Mouse (Mus musculus) intestine, embryonic 16.5 days (tissue): ENCODE measurements at regions not wholly inside any gene's neighbourhood (a gene's known extent, or its start where the extent isn't known, plus 50 kb on each side); places are given as distances from the start of the nearest gene placed in this dataset.

Experiments used
- ATAC-seq: fragments of 200-750 bp; cut with Nextera tagmentation; 2 replicates; pipeline ENCODE4 v1.8.0; 2017; ENCODE audit warnings: moderate TSS enrichment, moderate library complexity
- H3K27ac ChIP-seq: fragments of 300-500 bp; sonication (generic); 2 replicates; pipeline ENCODE4 v1.5.1; 2014; ENCODE audit warnings: mild to moderate bottlenecking, low read length
- H3K27me3 ChIP-seq: fragments of 300-500 bp; sonication (generic); replicated peaks from 2 replicates; pipeline ENCODE4 v1.6.1; 2014; ENCODE audit warnings: low read length, control low read depth, mixed read lengths; ENCODE audit not compliant: control insufficient read depth, insufficient read depth
- H3K36me3 ChIP-seq: fragments of 300-500 bp; sonication (generic); 2 replicates; pipeline ENCODE4 v1.6.1; 2014; ENCODE audit warnings: low read length, control low read depth; ENCODE audit not compliant: control insufficient read depth, insufficient read depth
- H3K4me1 ChIP-seq: fragments of 300-500 bp; sonication (generic); 2 replicates; pipeline ENCODE4 v1.6.1; 2014; ENCODE audit warnings: low read length, control low read depth, mixed read lengths; ENCODE audit not compliant: control insufficient read depth, insufficient read depth
- H3K4me2 ChIP-seq: fragments of 300-500 bp; sonication (generic); 2 replicates; pipeline ENCODE4 v1.6.1; 2014; ENCODE audit warnings: low read depth, low read length, control low read depth
- H3K4me3 ChIP-seq: fragments of 300-500 bp; sonication (generic); 2 replicates; pipeline ENCODE4 v1.5.1; 2014; ENCODE audit warnings: mild to moderate bottlenecking, low read length
- H3K9ac ChIP-seq: fragments of 300-500 bp; sonication (generic); 2 replicates; pipeline ENCODE4 v1.6.1; 2014; ENCODE audit warnings: low read depth, low read length
- H3K9me3 ChIP-seq: fragments of 300-500 bp; sonication (generic); 2 replicates; pipeline ENCODE4 v1.6.1; 2016; ENCODE audit warnings: low read length, control low read depth; ENCODE audit not compliant: control insufficient read depth
- WGBS: fragments of 180-500 bp; shearing (Covaris S2); extraction: QIAGEN DNeasy Blood & Tissue Kit; methylation state at CpG from one replicate; pipeline ENCODE4 v1.1.7; 2014; 5-methylcytosine and 5-hydroxymethylcytosine counted together

- Histone ChIP-seq H3K9ac (no peak overlapping the region), H3K4me1 (no peaks in the 10 kb centered on the region), H3K27me3 (no peaks in the 10 kb centered on the region), H3K4me3 (no peak overlapping the region), H3K36me3 (no peaks in the 10 kb centered on the region), H3K4me2 (no peak overlapping the region), H3K9me3 (no peaks in the 10 kb centered on the region), H3K27ac (no peak overlapping the region)
- ATAC-seq: no peak
- WGBS: 90% methylated on average over 5 of the region's 5 CpGs
These were observed 79.8 kb downstream of the S1pr1 start for GRCm38 (mm10) chr3:115635081-115635480.

DNA sequence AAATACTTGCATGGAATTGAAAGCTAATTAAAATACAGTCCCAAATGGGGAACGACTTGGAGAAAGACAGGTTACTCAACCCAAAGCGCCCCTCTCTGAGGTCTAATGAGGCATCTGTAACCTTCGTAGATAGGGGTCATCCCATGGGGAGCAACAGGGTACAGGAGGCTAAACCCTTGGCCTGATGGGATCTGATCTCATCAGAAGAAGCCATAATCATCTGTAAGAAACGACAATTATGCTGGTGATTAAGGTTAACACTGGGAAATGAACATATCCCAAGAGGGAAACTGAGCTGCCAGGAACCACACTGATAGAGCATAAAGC is 82.5 kb downstream of the S1pr1 start:
- H3K9me3 ChIP-seq: no peaks in the 10 kb centered on the region
- H3K4me3 ChIP-seq: no peak overlapping the region
- WGBS: 72% methylated on average over 4 of the region's 4 CpGs
- no peak overlapping the region for H3K27ac ChIP-seq
- no peak for ATAC-seq
- no peak overlapping the region for H3K9ac ChIP-seq
- H3K4me1 ChIP-seq: no peaks in the 10 kb centered on the region
- no peaks in the 10 kb centered on the region for H3K27me3 ChIP-seq
- H3K4me2 ChIP-seq: no peak overlapping the region
- H3K36me3 ChIP-seq: no peaks in the 10 kb centered on the region

DNA sequence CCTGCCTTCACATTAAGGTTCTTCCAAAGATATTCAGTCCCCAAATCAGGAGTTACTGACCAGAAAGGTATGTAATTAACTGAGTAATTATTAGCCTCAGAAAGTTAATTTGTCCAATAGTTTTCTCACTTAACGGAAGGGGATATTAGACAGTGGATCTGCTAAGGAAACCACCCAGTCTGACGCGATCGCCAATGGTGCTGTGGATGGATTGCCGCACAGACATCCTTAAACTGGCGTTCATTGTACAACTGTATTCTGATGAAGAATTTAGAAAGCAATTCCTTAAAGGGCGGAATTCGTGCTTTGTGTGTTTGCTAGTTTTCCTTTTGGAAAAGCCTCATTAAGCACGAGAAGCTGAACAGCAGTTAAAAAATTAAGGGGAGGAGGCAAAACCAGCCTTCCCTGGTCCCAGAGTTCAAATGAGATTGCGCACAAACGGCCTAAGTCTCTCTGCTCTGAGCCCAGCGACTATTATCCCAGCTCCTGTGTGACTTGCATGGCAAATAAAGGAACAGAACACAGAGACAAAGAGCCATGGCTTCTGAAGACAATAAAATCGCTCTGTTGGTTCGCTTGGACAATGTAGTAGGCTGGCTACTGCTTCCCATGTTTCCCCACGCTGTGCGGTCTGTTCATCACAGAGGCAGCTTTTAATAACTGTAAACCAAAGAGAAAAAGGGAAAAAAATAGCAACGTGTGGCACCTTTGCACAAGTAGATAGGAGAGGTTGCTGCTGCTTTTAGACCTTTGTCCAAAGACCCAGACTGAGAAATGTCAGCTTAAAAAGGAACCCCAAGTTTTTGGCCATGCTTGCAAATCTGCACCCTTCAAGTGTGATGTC is 83.1 kb downstream of the S1pr1 start:
- H3K9ac ChIP-seq: no peak overlapping the region
- H3K27ac ChIP-seq: no peak overlapping the region
- 84% methylated on average over 17 of the region's 17 CpGs for WGBS
- H3K4me2 ChIP-seq: no peak overlapping the region
- no peaks in the 10 kb centered on the region for H3K9me3 ChIP-seq
- H3K36me3 ChIP-seq: no peaks in the 10 kb centered on the region
- H3K4me3 ChIP-seq: no peak overlapping the region
- H3K4me1 ChIP-seq: no peaks in the 10 kb centered on the region
- ATAC-seq: no peak
- H3K27me3 ChIP-seq: no peaks in the 10 kb centered on the region

GRCm38 (mm10) chr3:115622920-115623319 is 92.0 kb downstream of the S1pr1 start:
- no peaks in the 10 kb centered on the region for H3K9me3 ChIP-seq
- no peak overlapping the region for H3K4me2 ChIP-seq
- H3K27ac ChIP-seq: no peak overlapping the region
- H3K4me1 ChIP-seq: no peaks in the 10 kb centered on the region
- no peak overlapping the region for H3K4me3 ChIP-seq
- no peaks in the 10 kb centered on the region for H3K36me3 ChIP-seq
- WGBS: 89% methylated on average over 3 of the region's 3 CpGs
- no peak for ATAC-seq
- no peak overlapping the region for H3K9ac ChIP-seq
- no peaks in the 10 kb centered on the region for H3K27me3 ChIP-seq

DNA sequence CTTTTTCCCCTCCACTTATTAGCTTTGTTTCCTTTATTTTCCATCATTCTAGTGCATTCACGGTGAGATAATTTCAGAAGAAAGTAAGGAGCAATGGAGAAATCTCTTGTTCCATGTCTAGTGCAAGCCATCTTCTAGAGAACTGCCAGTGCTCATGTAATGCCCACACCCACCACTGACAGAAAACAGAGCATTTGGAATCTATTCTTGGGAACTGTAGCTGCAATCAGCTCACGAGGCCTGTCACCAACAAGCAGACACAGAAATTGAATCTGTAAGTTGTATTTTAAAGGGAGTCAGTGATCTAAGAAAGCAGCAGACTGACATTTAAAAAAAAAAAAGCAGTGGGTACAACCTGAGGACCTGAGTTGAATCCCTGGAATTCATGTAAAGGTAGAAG is 92.6 kb downstream of the S1pr1 start:
- H3K9ac ChIP-seq: no peak overlapping the region

DNA sequence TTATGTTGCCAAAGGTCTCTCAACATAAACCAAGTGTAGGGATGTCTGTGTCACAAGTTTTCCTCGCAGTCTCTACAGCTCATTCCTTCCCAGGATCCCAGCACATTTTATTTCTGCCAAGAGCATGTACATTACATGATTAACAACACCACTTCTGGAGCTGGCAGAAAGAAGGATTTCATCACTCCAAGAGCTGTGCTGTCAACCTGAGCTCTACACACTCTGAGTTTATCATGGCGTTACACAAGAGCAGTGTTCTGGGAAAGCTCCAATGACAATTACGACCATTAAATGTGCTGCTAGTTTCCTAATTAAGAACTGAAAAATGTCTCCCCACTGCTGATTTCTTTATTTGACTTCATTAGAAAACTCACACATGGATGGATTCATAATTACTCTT is 94.9 kb downstream of the S1pr1 start:
- H3K36me3 ChIP-seq: no peaks in the 10 kb centered on the region
- no peaks in the 10 kb centered on the region for H3K9me3 ChIP-seq
- no peak overlapping the region for H3K27ac ChIP-seq
- WGBS: 63% methylated on average over 3 of the region's 3 CpGs
- H3K27me3 ChIP-seq: no peaks in the 10 kb centered on the region
- H3K4me3 ChIP-seq: no peak overlapping the region
- no peak for ATAC-seq
- H3K4me2 ChIP-seq: no peak overlapping the region
- no peaks in the 10 kb centered on the region for H3K4me1 ChIP-seq
- no peak overlapping the region for H3K9ac ChIP-seq

More for the DNA sequence above, 92.6 kb downstream of the S1pr1 start:
- no peak for ATAC-seq
- Histone ChIP-seq H3K4me3 (no peak overlapping the region), H3K9me3 (no peaks in the 10 kb centered on the region), H3K27me3 (no peaks in the 10 kb centered on the region), H3K27ac (no peak overlapping the region), H3K4me1 (no peaks in the 10 kb centered on the region), H3K4me2 (no peak overlapping the region), H3K36me3 (no peaks in the 10 kb centered on the region)
- WGBS: 65% methylated on average over 2 of the region's 2 CpGs

DNA sequence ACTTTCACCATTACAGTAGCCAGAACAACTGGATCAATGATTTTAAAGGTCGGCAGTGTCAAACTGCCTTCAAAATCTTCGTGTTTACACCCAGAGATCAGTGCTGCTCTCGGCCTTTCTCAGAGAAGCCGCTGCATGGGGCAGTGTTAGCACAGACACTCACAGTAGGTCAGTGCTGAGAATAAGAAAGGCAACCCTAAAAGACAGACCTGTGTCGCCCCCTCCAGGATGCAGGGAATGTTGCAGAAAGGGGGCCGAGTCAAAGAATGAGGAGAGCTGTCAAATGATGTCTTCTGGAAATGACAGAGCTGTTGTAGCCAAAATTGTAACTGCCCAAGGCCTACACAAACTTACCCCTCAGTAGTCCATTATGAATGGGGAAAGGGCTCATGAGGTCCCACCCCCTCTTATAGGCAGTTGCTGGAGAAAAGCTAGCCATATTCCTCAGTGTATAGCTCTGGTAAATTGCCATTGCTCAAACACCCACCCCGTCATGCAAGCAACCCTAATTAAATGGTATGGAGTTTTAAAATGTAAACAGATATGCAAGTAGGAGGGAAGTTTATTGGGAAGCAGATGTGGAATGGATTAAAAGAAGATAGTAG is 98.8 kb downstream of the S1pr1 start:
- Histone ChIP-seq H3K9me3 (no peaks in the 10 kb centered on the region), H3K4me3 (no peak overlapping the region), H3K27ac (no peak overlapping the region), H3K9ac (no peak overlapping the region), H3K4me2 (no peak overlapping the region), H3K27me3 (no peaks in the 10 kb centered on the region), H3K4me1 (no peaks in the 10 kb centered on the region), H3K36me3 (no peaks in the 10 kb centered on the region)
- WGBS: 28% methylated on average over 7 of the region's 7 CpGs
- ATAC-seq: no peak

DNA sequence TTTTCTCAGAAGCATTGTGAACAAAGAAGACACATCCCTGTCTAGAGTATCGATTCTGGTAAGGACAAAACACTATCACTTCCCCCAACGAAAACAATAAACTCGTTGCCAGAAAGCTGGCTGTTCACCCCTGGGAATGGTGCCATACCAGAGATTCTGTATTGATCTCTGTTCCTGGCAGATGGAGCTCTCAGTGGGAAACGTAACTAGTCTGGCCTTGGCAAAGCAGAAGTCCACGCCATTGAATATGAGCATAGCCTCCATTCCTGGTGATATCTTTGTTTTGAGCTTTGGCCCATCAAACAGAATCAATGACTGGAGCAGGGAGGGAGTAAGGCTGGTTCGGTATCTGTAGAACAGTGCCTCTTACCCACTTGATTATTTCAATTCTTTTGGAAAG is 102.0 kb downstream of the S1pr1 start:
- Histone ChIP-seq H3K4me2 (no peak overlapping the region), H3K36me3 (no peaks in the 10 kb centered on the region), H3K4me1 (no peaks in the 10 kb centered on the region), H3K9me3 (no peaks in the 10 kb centered on the region), H3K9ac (no peak overlapping the region), H3K27me3 (no peaks in the 10 kb centered on the region), H3K4me3 (no peak overlapping the region), H3K27ac (no peak overlapping the region)
- ATAC-seq: no peak
- 82% methylated on average over 6 of the region's 6 CpGs for WGBS

DNA sequence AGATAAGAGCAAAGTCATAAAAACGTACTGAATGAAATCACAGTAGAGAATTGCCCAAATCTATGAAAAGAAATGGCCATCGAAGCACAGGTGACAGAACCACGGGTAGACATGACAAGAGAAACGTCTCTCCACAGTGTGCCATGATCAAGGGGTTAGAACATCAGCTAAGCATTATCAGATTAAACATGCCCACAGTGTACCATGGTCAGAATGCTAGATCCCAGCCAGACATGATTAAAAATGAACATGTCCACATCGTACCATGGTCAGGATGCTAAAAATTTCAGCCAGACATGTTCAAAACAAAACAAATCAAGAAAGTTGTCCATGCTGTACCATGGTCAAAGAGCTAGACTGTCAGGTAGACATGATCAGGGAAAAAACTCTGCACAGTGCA is 106.8 kb downstream of the S1pr1 start:
- no peak overlapping the region for H3K4me3 ChIP-seq
- ATAC-seq: no peak
- no peaks in the 10 kb centered on the region for H3K36me3 ChIP-seq
- no peaks in the 10 kb centered on the region for H3K9me3 ChIP-seq
- 86% methylated on average over 5 of the region's 5 CpGs for WGBS
- H3K27ac ChIP-seq: no peak overlapping the region
- no peak overlapping the region for H3K9ac ChIP-seq
- H3K27me3 ChIP-seq: no peaks in the 10 kb centered on the region
- H3K4me2 ChIP-seq: no peak overlapping the region
- H3K4me1 ChIP-seq: no peaks in the 10 kb centered on the region
